Mouse (Mus musculus) ES-E14 (cell line): Measurements from ENCODE around the gene Setdb2. TPM values are rescaled to one million over a fixed set of nuclear protein-coding genes. Genes with fewer than 3 reads are reported as not detected.

Experiments used
- DNase-seq: peaks from one replicate; pipeline ENCODE4 v3.0.0-alpha.2; 2013; ENCODE audit warnings: low read depth, low spot score
- H3K27ac ChIP-seq: 2 replicates; pipeline ENCODE4 v1.5.1; 2012; ENCODE audit warnings: low read depth, mild to moderate bottlenecking, low read length, moderate library complexity, mixed read lengths; ENCODE audit not compliant: poor library complexity, insufficient read depth, severe bottlenecking
- H3K36me3 ChIP-seq: 2 replicates; pipeline ENCODE4 v1.6.1; 2012; ENCODE audit warnings: mild to moderate bottlenecking, low read length, moderate library complexity, mixed read lengths; ENCODE audit not compliant: control insufficient read depth, poor library complexity, insufficient read depth, severe bottlenecking
- H3K4me1 ChIP-seq, 2 experiments: fragments of 150-350 bp in 1 of 2; sonication (generic) in 1 of 2; 2 replicates each; pipeline ENCODE4 v1.6.1; 2012; ENCODE audit warnings: low read length in 2 of 2, mild to moderate bottlenecking in 1 of 2, mixed read lengths in 1 of 2; ENCODE audit not compliant: control insufficient read depth in 2 of 2, insufficient read depth in 2 of 2, poor library complexity in 1 of 2
- H3K4me3 ChIP-seq, 2 experiments: fragments of 150-350 bp in 1 of 2; sonication (generic) in 1 of 2; 2 replicates each; pipeline ENCODE4 v1.5.1; 2012; ENCODE audit warnings: low read length in 2 of 2, low read depth in 1 of 2, mild to moderate bottlenecking in 1 of 2, mixed read lengths in 1 of 2; ENCODE audit not compliant: insufficient read depth in 1 of 2, poor library complexity in 1 of 2, severe bottlenecking in 1 of 2
- H3K9ac ChIP-seq: 2 replicates; pipeline ENCODE4 v1.6.1; 2012; ENCODE audit warnings: low read depth, mild to moderate bottlenecking, low read length, mixed read lengths; ENCODE audit not compliant: poor library complexity, insufficient read depth, severe bottlenecking
- H3K9me3 ChIP-seq: fragments of 150-350 bp; sonication (generic); 2 replicates; pipeline ENCODE4 v1.6.1; 2012; ENCODE audit warnings: low read depth, mild to moderate bottlenecking, low read length; ENCODE audit not compliant: control insufficient read depth, insufficient read depth
- CHD2 ChIP-seq: IDR thresholded peaks from 2 replicates; pipeline ENCODE4 v1.6.1; 2014; ENCODE audit warnings: mild to moderate bottlenecking, low read depth, low read length, inconsistent platforms
- HCFC1 ChIP-seq: IDR thresholded peaks from 2 replicates; pipeline ENCODE4 v1.6.1; 2012; ENCODE audit warnings: low read length, inconsistent platforms, borderline replicate concordance; ENCODE audit not compliant: insufficient read depth
- MAFK ChIP-seq: IDR thresholded peaks from 2 replicates; pipeline ENCODE4 v1.6.1; 2014; ENCODE audit warnings: mild to moderate bottlenecking, low read depth, low read length, inconsistent platforms; ENCODE audit not compliant: insufficient read depth
- ZC3H11A ChIP-seq: IDR thresholded peaks from 2 replicates; pipeline ENCODE4 v1.6.1; 2012; ENCODE audit warnings: low read depth, mild to moderate bottlenecking, inconsistent platforms, low read length, borderline replicate concordance
- ZNF384 ChIP-seq: IDR thresholded peaks from 2 replicates; pipeline ENCODE4 v1.6.1; 2012; ENCODE audit warnings: low read depth, low read length, inconsistent platforms
- in situ Hi-C, 2 experiments: fragments of 600-800 bp; cut with MboI; formaldehyde crosslinking; loops; one replicate each; pipeline ENCODE4 v1.15.1; 2025; ENCODE audit warnings: low sequenced_read_pairs in 2 of 2, inconsistent platforms in 1 of 2; ENCODE audit not compliant: unreplicated experiment in 2 of 2
- total RNA-seq: library from RNA; depleted of rRNA; stranded (reverse); fragments of 300-350 nt; gene quantifications from 2 replicates; pipeline ENCODE4 v1.2.3, GENCODE M21; 2012; rRNA removed

Gene Setdb2
- total RNA-seq, 1 experiment = 7.9 TPM

- Histone ChIP-seq H3K4me3 (no peak overlapping the region), H3K27ac (peak overlapping the region; percentile 71; the same call in 1 of the 2 replicates), H3K9me3 (no peaks in the 10 kb centered on the region), H3K4me1 (peaks cover 4 to 5% of the 10 kb centered on the region in 2 experiments; a peak in 3 of 4 replicates), H3K36me3 (no peaks in the 10 kb centered on the region; the same call in 1 of the 2 replicates), H3K9ac (peak overlapping the region; percentile 43; the same call in 1 of the 2 replicates)
- TF ChIP-seq HCFC1 = no peak
- no peak for TF ChIP-seq CHD2
- no peak for TF ChIP-seq ZNF384
- TF ChIP-seq MAFK = no peak
- TF ChIP-seq ZC3H11A = no peak
- peak; percentile 59 for DNase-seq
- in situ Hi-C loops = no loop called here
Measured at GRCm38 (mm10) chr14:59366386-59367105, 74.1 kb downstream of the Setdb2 start.

- in situ Hi-C loops = no loop called here
- no peak for DNase-seq
Measured at GRCm38 (mm10) chr14:59365244-59365644, 75.4 kb downstream of the Setdb2 start, which contains the start of gene Phf11d. Gene Phf11d (minus strand): TSS chr14:59365470.

More at GRCm38 (mm10) chr14:59365244-59365644, 75.4 kb downstream of the Setdb2 start, which contains the start of gene Phf11d:
- H3K27ac ChIP-seq = no peak within 1 kb of the TSS
- H3K9me3 ChIP-seq = no peaks in the 10 kb centered on the region
- no peak within 1 kb of the TSS for H3K4me3 ChIP-seq
- H3K9ac ChIP-seq = peak within 1 kb of the TSS; percentile 7; the same call in 1 of the 2 replicates
- TF ChIP-seq MAFK (no peak), CHD2 (no peak), ZNF384 (no peak), HCFC1 (no peak)
- H3K36me3 ChIP-seq = no peaks in the 10 kb centered on the region; the same call in 1 of the 2 replicates
- H3K4me1 ChIP-seq = peaks cover 4 to 5% of the 10 kb centered on the region in 2 experiments; a peak in 3 of 4 replicates

Other genes with a start within 250 kb of the Setdb2 start
- 18.5 and 42.8 TPM in 2 replicates for gene Rcbtb1, start 239.7 kb downstream of the Setdb2 start, total RNA-seq
- gene Gm6904, start 180.7 kb downstream of the Setdb2 start, total RNA-seq = not detected in 2 replicates
- gene Phf11a, start 143.4 kb downstream of the Setdb2 start, total RNA-seq = 0.69 and 0.76 TPM in 2 replicates
- gene Phf11b, start 99.5 kb downstream of the Setdb2 start, total RNA-seq = 0.18 TPM in 1 of 2 replicates, not detected in the other
- 21.1 and 33.5 TPM in 2 replicates for gene Phf11d, start 75.4 kb downstream of the Setdb2 start, total RNA-seq
- 1.0 and 1.1 TPM in 2 replicates for gene Phf11c, start 45.5 kb downstream of the Setdb2 start, total RNA-seq
- gene Cab39l, start 88 bp upstream of the Setdb2 start, total RNA-seq = 5.8 and 8.1 TPM in 2 replicates
- gene Cdadc1, start 157.1 kb upstream of the Setdb2 start, total RNA-seq = 6.7 and 16.0 TPM in 2 replicates
- 3.8 and 10.9 TPM in 2 replicates for gene Shisa2, start 184.4 kb upstream of the Setdb2 start, total RNA-seq